Comparison of ENCODE assay signal across 8 mouse cellular contexts in genomic region chr3:94953764-94954616, GRCm38 (mm10). TPM values are rescaled to one million over a fixed set of nuclear protein-coding genes. Genes with fewer than 3 reads are reported as not detected.
A peak's percentile ranks its signal among the peaks of the same experiment; 100 is the strongest.
DNase-seq lines count a peak whose midpoint lies in the region; ATAC-seq lines count a peak whose summit lies in the region.

Gene Rfx5, plus strand, starts transcription at chr3:94954075.

- 0% methylated on average over 50 of the region's 50 CpGs for WGBS in intestine, embryonic 14.5 days

- H3K4me3 ChIP-seq in intestine, embryonic 14.5 days (ENCODE audit: low read depth, low read length), result peak within 1 kb of the TSS; percentile 57

- DNase-seq in adrenal gland, adult 18-20 months (ENCODE audit: low spot score in 2 of 2), result peak; percentile 78 to 79
- DNase-seq in embryo, embryonic 11 days, result peak; percentile 96
- peak; percentile 92 for DNase-seq in gastrocnemius, postnatal 25 days
- peak; percentile 93 for DNase-seq in intestine, embryonic 14.5 days (ENCODE audit: low spot score)
- peak; percentile 94 to 98 for DNase-seq in left cerebral cortex, postnatal 14 days (ENCODE audit: low spot score in 2 of 2)
- peak; percentile 96 for DNase-seq in mesoderm, embryonic 11.5 days (ENCODE audit: low read depth, low spot score)
- DNase-seq in right cerebral cortex, postnatal 36 days (ENCODE audit: low spot score in 2 of 2), result peak; percentile 94 to 95
- peak; percentile 93 for DNase-seq in yolk sac, embryonic 10.5 days (ENCODE audit: low spot score)

- H3K4me1 ChIP-seq in intestine, embryonic 14.5 days (replicated peaks; ENCODE audit: control insufficient read depth, insufficient read depth, low read length), result peaks cover 9% of the 10 kb centered on the region

- H3K4me2 ChIP-seq in intestine, embryonic 14.5 days (ENCODE audit: low read length), result peak within 1 kb of the TSS; percentile 58

- peak within 1 kb of the TSS; percentile 95 for H3K27ac ChIP-seq in intestine, embryonic 14.5 days (ENCODE audit: low read depth)

- peaks cover 36% of the 10 kb centered on the region for H3K36me3 ChIP-seq in intestine, embryonic 14.5 days (ENCODE audit: control insufficient read depth, insufficient read depth, low read length)

- no peaks in the 10 kb centered on the region for H3K9me3 ChIP-seq in intestine, embryonic 14.5 days (ENCODE audit: control insufficient read depth, low read length)

- peak within 1 kb of the TSS; percentile 91 for H3K9ac ChIP-seq in intestine, embryonic 14.5 days (ENCODE audit: low read length)

- ATAC-seq in intestine, embryonic 14.5 days (replicated peaks; ENCODE audit: low FRiP score, low TSS enrichment, low read depth), result peak; percentile 97

- intact Hi-C loops in left cerebral cortex, postnatal 14 days (cut with DNase I), result no loop called here

- no peaks in the 10 kb centered on the region for H3K27me3 ChIP-seq in intestine, embryonic 14.5 days (replicated peaks; ENCODE audit: control insufficient read depth, insufficient read depth, low read length)

RNA-seq across cellular contexts. Expression of gene Rfx5, which starts in this region (rescaled TPM):
- 10 to 100 TPM; 13.4 to 20.4 TPM for total RNA-seq in adrenal gland, adult 18-20 months (2021)
- 1 to 10 TPM; 3.3 to 6.6 TPM for total RNA-seq in gastrocnemius, postnatal 25 days (2021)
- polyA plus RNA-seq in intestine, embryonic 14.5 days (2014; fragmentation: Nextera tagmentation; extraction: Ambion mirVana), result 9.7 and 10.1 TPM in 2 replicates
- 10 to 100 TPM; 18.5 to 23.1 TPM for total RNA-seq in left cerebral cortex, postnatal 14 days (2021)

Comparison
In these comparisons a context has a peak if more than half of its experiments do, and no peak if none do; other contexts are left out.
1. Peak in every context shown above with its lines: DNase-seq, ATAC-seq, H3K4me3 ChIP-seq and H3K27ac ChIP-seq.